Mouse (Mus musculus): ENCODE results near the gene Spaca4. TPM values are rescaled to one million over a fixed set of nuclear protein-coding genes. Genes with fewer than 3 reads are reported as not detected.
A peak's percentile ranks its signal among the peaks of the same experiment; 100 is the strongest.

Spaca4 gene
- polyA plus RNA-seq, 1 experiment from 2014 or later = 0.79 TPM

GRCm38 (mm10) chr7:45686841-45687240 lies 38.8 kb downstream of the Spaca4 start:
- H3K27me3 ChIP-seq (ENCODE audit: control insufficient read depth, insufficient read depth, low read length) = no peaks in the 10 kb centered on the region
- H3K4me2 ChIP-seq (ENCODE audit: low read depth, low read length) = no peak overlapping the region
- ATAC-seq (ENCODE audit: insufficient read depth, low FRiP score) = no peak
- WGBS = 55% methylated on average over 3 of the region's 3 CpGs
- H3K9ac ChIP-seq (ENCODE audit: low read length) = 0 out of 2 replicates have a peak overlapping the region, but pooled peaks have one; percentile 26
- H3K9me3 ChIP-seq (replicated peaks; ENCODE audit: control insufficient read depth, low read length) = no peaks in the 10 kb centered on the region
- no peaks in the 10 kb centered on the region for H3K36me3 ChIP-seq (ENCODE audit: control insufficient read depth, insufficient read depth, low read length)
- H3K4me3 ChIP-seq (replicated peaks; ENCODE audit: low read length) = no peak overlapping the region
- H3K27ac ChIP-seq (ENCODE audit: low read length) = no peak overlapping the region
- H3K4me1 ChIP-seq (ENCODE audit: control insufficient read depth, insufficient read depth, low read length) = peaks cover 31% of the 10 kb centered on the region

- no peak for ATAC-seq (ENCODE audit: insufficient read depth, low FRiP score)
- H3K36me3 ChIP-seq (ENCODE audit: control insufficient read depth, insufficient read depth, low read length) = no peaks in the 10 kb centered on the region
- WGBS = 27% methylated on average over 10 of the region's 10 CpGs
- peaks cover 31% of the 10 kb centered on the region for H3K4me1 ChIP-seq (ENCODE audit: control insufficient read depth, insufficient read depth, low read length)
- no peaks in the 10 kb centered on the region for H3K9me3 ChIP-seq (replicated peaks; ENCODE audit: control insufficient read depth, low read length)
- no peaks in the 10 kb centered on the region for H3K27me3 ChIP-seq (ENCODE audit: control insufficient read depth, insufficient read depth, low read length)
- no peak overlapping the region for H3K4me3 ChIP-seq (replicated peaks; ENCODE audit: low read length)
- 0 out of 2 replicates have a peak overlapping the region, but pooled peaks have one; percentile 10 for H3K4me2 ChIP-seq (ENCODE audit: low read depth, low read length)
- peak overlapping the region; percentile 48; the same call in 1 of the 2 replicates for H3K9ac ChIP-seq (ENCODE audit: low read length)
- H3K27ac ChIP-seq (ENCODE audit: low read length) = no peak overlapping the region
Measured at GRCm38 (mm10) chr7:45685811-45686210, 39.8 kb downstream of the Spaca4 start.

GRCm38 (mm10) chr7:45683396-45684050 lies 42.1 kb downstream of the Spaca4 start, which contains the start of gene Ntn5:
Ntn5 (plus strand) TSS chr7:45684022.
- 71% methylated on average over 7 of the region's 7 CpGs for WGBS
- Histone ChIP-seq H3K27ac (ENCODE audit: low read length) (no peak within 1 kb of the TSS), H3K27me3 (ENCODE audit: control insufficient read depth, insufficient read depth, low read length) (no peaks in the 10 kb centered on the region), H3K4me1 (ENCODE audit: control insufficient read depth, insufficient read depth, low read length) (peaks cover 31% of the 10 kb centered on the region), H3K9me3 (replicated peaks; ENCODE audit: control insufficient read depth, low read length) (no peaks in the 10 kb centered on the region), H3K4me3 (replicated peaks; ENCODE audit: low read length) (no peak within 1 kb of the TSS), H3K9ac (ENCODE audit: low read length) (peak within 1 kb of the TSS; percentile 48; the same call in 1 of the 2 replicates), H3K36me3 (ENCODE audit: control insufficient read depth, insufficient read depth, low read length) (no peaks in the 10 kb centered on the region), H3K4me2 (ENCODE audit: low read depth, low read length) (no peak within 1 kb of the TSS)
- no peak for ATAC-seq (ENCODE audit: insufficient read depth, low FRiP score)

- H3K4me3 ChIP-seq (replicated peaks; ENCODE audit: low read length) = no peak overlapping the region
- peaks cover 31% of the 10 kb centered on the region for H3K4me1 ChIP-seq (ENCODE audit: control insufficient read depth, insufficient read depth, low read length)
- peak overlapping the region; percentile 45 for H3K4me2 ChIP-seq (ENCODE audit: low read depth, low read length)
- no peaks in the 10 kb centered on the region for H3K9me3 ChIP-seq (replicated peaks; ENCODE audit: control insufficient read depth, low read length)
- WGBS = 29% methylated on average over 14 of the region's 14 CpGs
- no peaks in the 10 kb centered on the region for H3K36me3 ChIP-seq (ENCODE audit: control insufficient read depth, insufficient read depth, low read length)
- peak overlapping the region; percentile 75 for H3K27ac ChIP-seq (ENCODE audit: low read length)
- H3K9ac ChIP-seq (ENCODE audit: low read length) = peak overlapping the region; percentile 74
- ATAC-seq (ENCODE audit: insufficient read depth, low FRiP score) = peak; percentile 44; the same call in 1 of the 2 replicates
- H3K27me3 ChIP-seq (ENCODE audit: control insufficient read depth, insufficient read depth, low read length) = no peaks in the 10 kb centered on the region
Measured at GRCm38 (mm10) chr7:45682144-45683126, 43.2 kb downstream of the Spaca4 start.

- H3K36me3 ChIP-seq (ENCODE audit: control insufficient read depth, insufficient read depth, low read length) = no peaks in the 10 kb centered on the region
- peak; percentile 11; the same call in 1 of the 2 replicates for ATAC-seq (ENCODE audit: insufficient read depth, low FRiP score)
- H3K27ac ChIP-seq (ENCODE audit: low read length) = peak overlapping the region; percentile 75
- no peaks in the 10 kb centered on the region for H3K9me3 ChIP-seq (replicated peaks; ENCODE audit: control insufficient read depth, low read length)
- H3K27me3 ChIP-seq (ENCODE audit: control insufficient read depth, insufficient read depth, low read length) = no peaks in the 10 kb centered on the region
- H3K4me1 ChIP-seq (ENCODE audit: control insufficient read depth, insufficient read depth, low read length) = peaks cover 24% of the 10 kb centered on the region
- no peak overlapping the region for H3K4me2 ChIP-seq (ENCODE audit: low read depth, low read length)
- H3K4me3 ChIP-seq (replicated peaks; ENCODE audit: low read length) = no peak overlapping the region
- 75% methylated on average over 8 of the region's 8 CpGs for WGBS
- no peak overlapping the region for H3K9ac ChIP-seq (ENCODE audit: low read length)
Measured at GRCm38 (mm10) chr7:45681046-45681736, 44.4 kb downstream of the Spaca4 start.

- H3K27ac ChIP-seq (ENCODE audit: low read length) = peak overlapping the region; percentile 75
- no peak overlapping the region for H3K4me3 ChIP-seq (replicated peaks; ENCODE audit: low read length)
- no peaks in the 10 kb centered on the region for H3K27me3 ChIP-seq (ENCODE audit: control insufficient read depth, insufficient read depth, low read length)
- H3K4me1 ChIP-seq (ENCODE audit: control insufficient read depth, insufficient read depth, low read length) = peaks cover 13% of the 10 kb centered on the region
- peak overlapping the region; percentile 2; the same call in 1 of the 2 replicates for H3K9ac ChIP-seq (ENCODE audit: low read length)
- ATAC-seq (ENCODE audit: insufficient read depth, low FRiP score) = peak; percentile 67; the same call in 1 of the 2 replicates
- no peaks in the 10 kb centered on the region for H3K36me3 ChIP-seq (ENCODE audit: control insufficient read depth, insufficient read depth, low read length)
- no peaks in the 10 kb centered on the region for H3K9me3 ChIP-seq (replicated peaks; ENCODE audit: control insufficient read depth, low read length)
- 63% methylated on average over 14 of the region's 14 CpGs for WGBS
- no peak overlapping the region for H3K4me2 ChIP-seq (ENCODE audit: low read depth, low read length)
Measured at GRCm38 (mm10) chr7:45679966-45680621, 45.5 kb downstream of the Spaca4 start.

- Histone ChIP-seq H3K4me1 (ENCODE audit: control insufficient read depth, insufficient read depth, low read length) (peaks cover 10% of the 10 kb centered on the region), H3K9me3 (replicated peaks; ENCODE audit: control insufficient read depth, low read length) (no peaks in the 10 kb centered on the region), H3K27ac (ENCODE audit: low read length) (peak overlapping the region; percentile 70; the same call in 1 of the 2 replicates), H3K4me2 (ENCODE audit: low read depth, low read length) (no peak overlapping the region), H3K9ac (ENCODE audit: low read length) (0 out of 2 replicates have a peak overlapping the region, but pooled peaks have one; percentile 33), H3K36me3 (ENCODE audit: control insufficient read depth, insufficient read depth, low read length) (no peaks in the 10 kb centered on the region), H3K27me3 (ENCODE audit: control insufficient read depth, insufficient read depth, low read length) (no peaks in the 10 kb centered on the region), H3K4me3 (replicated peaks; ENCODE audit: low read length) (no peak overlapping the region)
- WGBS = 87% methylated on average over 14 of the region's 14 CpGs
- ATAC-seq (ENCODE audit: insufficient read depth, low FRiP score) = no peak
Measured at GRCm38 (mm10) chr7:45678513-45678912, 47.1 kb downstream of the Spaca4 start.

- WGBS = 59% methylated on average over 7 of the region's 7 CpGs
- peak overlapping the region; percentile 70 for H3K27ac ChIP-seq (ENCODE audit: low read length)
Measured at GRCm38 (mm10) chr7:45677627-45678295, 47.9 kb downstream of the Spaca4 start.

More at GRCm38 (mm10) chr7:45677627-45678295, 47.9 kb downstream of the Spaca4 start:
- peak; percentile 33; the same call in 1 of the 2 replicates for ATAC-seq (ENCODE audit: insufficient read depth, low FRiP score)
- Histone ChIP-seq H3K4me1 (ENCODE audit: control insufficient read depth, insufficient read depth, low read length) (peaks cover 7% of the 10 kb centered on the region), H3K36me3 (ENCODE audit: control insufficient read depth, insufficient read depth, low read length) (no peaks in the 10 kb centered on the region), H3K4me2 (ENCODE audit: low read depth, low read length) (no peak overlapping the region), H3K4me3 (replicated peaks; ENCODE audit: low read length) (no peak overlapping the region), H3K9me3 (replicated peaks; ENCODE audit: control insufficient read depth, low read length) (no peaks in the 10 kb centered on the region), H3K27me3 (ENCODE audit: control insufficient read depth, insufficient read depth, low read length) (no peaks in the 10 kb centered on the region), H3K9ac (ENCODE audit: low read length) (peak overlapping the region; percentile 33; the same call in 1 of the 2 replicates)

Data from stomach, embryonic 16.5 days (tissue).